Mouse (Mus musculus) left cerebral cortex, postnatal 36 days (tissue): ENCODE data around the gene Cfhr2. TPM values are rescaled to one million over a fixed set of nuclear protein-coding genes. Genes with fewer than 3 reads are reported as not detected.
"Not testable (repeated sequence)": the region's sequence is repeated elsewhere in the genome, so short reads cannot be mapped to it uniquely, and the experiment has no call there.

ENCODE experiments used
- DNase-seq, 2 experiments: peaks; one replicate each; pipeline ENCODE4 v3.0.0; 2021 to 2022; ENCODE audit warnings: low spot score in 2 of 2, mixed read lengths in 1 of 2
- intact Hi-C: fragments of 180-260 bp; cut with DNase I; formaldehyde crosslinking; loops from one replicate; pipeline ENCODE4 v1.15.1; 2025
- total RNA-seq, 2 experiments: library from RNA; stranded (reverse); gene quantifications; 2 replicates each; pipeline ENCODE4 v1.2.3; 2021

Cfhr2 gene
- under 1 TPM; 0.29 to 0.52 TPM for total RNA-seq

GRCm38 (mm10) chr1:139858548-139858947 lies at the start of gene Cfhr2:
Cfhr2 (minus strand) TSS chr1:139858702.
- intact Hi-C loops = no loop called here
- DNase-seq = no peak

- no peak for DNase-seq
- intact Hi-C loops = no loop called here
These were observed 5.2 kb upstream of the Cfhr2 start for GRCm38 (mm10) chr1:139863751-139864150.

- intact Hi-C loops = no loop called here
- no peak for DNase-seq
These were observed 1.7 kb upstream of the Cfhr2 start for GRCm38 (mm10) chr1:139860176-139860575.

GRCm38 (mm10) chr1:139839699-139840098 lies 18.8 kb downstream of the Cfhr2 start:
- intact Hi-C loops = no loop called here
- DNase-seq = no peak

- intact Hi-C loops = no loop called here
- no peak for DNase-seq
These were observed 19.2 kb downstream of the Cfhr2 start for GRCm38 (mm10) chr1:139839290-139839689.

- DNase-seq = no peak
- intact Hi-C loops = no loop called here
These were observed 49.9 kb downstream of the Cfhr2 start for GRCm38 (mm10) chr1:139808594-139808993.

GRCm38 (mm10) chr1:139781143-139781542 lies 77.4 kb downstream of the Cfhr2 start, which contains the start of gene Gm4788:
Gm4788 (minus strand) TSS chr1:139781243.
- no peak for DNase-seq
- intact Hi-C loops = no loop called here

GRCm38 (mm10) chr1:139769913-139770312 lies 88.6 kb downstream of the Cfhr2 start:
- intact Hi-C loops = loop anchor here (5.0 kb wide), 1 partner anchor 47 kb away; no protein-coding TSS in a partner anchor

More at GRCm38 (mm10) chr1:139769913-139770312, 88.6 kb downstream of the Cfhr2 start:
- DNase-seq = not testable (repeated sequence)

Other genes with a start within 250 kb of the Cfhr2 start
- not detected for gene Gm4788, start 77.5 kb downstream of the Cfhr2 start, total RNA-seq